Mouse (Mus musculus): ENCODE data around the gene Neurl1a. TPM values are rescaled to one million over a fixed set of nuclear protein-coding genes. Genes with fewer than 3 reads are reported as not detected.

The Neurl1a gene
- total RNA-seq, 2 experiments from 2014 or later: 180 to 194 TPM

GRCm38 (mm10) chr19:47204653-47205052, 26.0 kb downstream of the Neurl1a start:
- no peak for TF ChIP-seq CTCF (conservative IDR thresholded peaks at IDR 0.05)
- peak in 1 of 2 experiments; percentile 43 for DNase-seq (ENCODE audit: low spot score in 2 of 2)
- H3K4me3 ChIP-seq: no peak overlapping the region
- peak overlapping the region; percentile 72 for H3K27ac ChIP-seq

GRCm38 (mm10) chr19:47206126-47206525, 27.5 kb downstream of the Neurl1a start:
- no peak for TF ChIP-seq CTCF (conservative IDR thresholded peaks at IDR 0.05)

GRCm38 (mm10) chr19:47210432-47210831, 31.8 kb downstream of the Neurl1a start:
- H3K27ac ChIP-seq: no peak overlapping the region

More at GRCm38 (mm10) chr19:47206126-47206525, 27.5 kb downstream of the Neurl1a start:
- H3K27ac ChIP-seq: no peak overlapping the region
- no peak for DNase-seq (ENCODE audit: low spot score in 2 of 2)
- no peak overlapping the region for H3K4me3 ChIP-seq

DNA sequence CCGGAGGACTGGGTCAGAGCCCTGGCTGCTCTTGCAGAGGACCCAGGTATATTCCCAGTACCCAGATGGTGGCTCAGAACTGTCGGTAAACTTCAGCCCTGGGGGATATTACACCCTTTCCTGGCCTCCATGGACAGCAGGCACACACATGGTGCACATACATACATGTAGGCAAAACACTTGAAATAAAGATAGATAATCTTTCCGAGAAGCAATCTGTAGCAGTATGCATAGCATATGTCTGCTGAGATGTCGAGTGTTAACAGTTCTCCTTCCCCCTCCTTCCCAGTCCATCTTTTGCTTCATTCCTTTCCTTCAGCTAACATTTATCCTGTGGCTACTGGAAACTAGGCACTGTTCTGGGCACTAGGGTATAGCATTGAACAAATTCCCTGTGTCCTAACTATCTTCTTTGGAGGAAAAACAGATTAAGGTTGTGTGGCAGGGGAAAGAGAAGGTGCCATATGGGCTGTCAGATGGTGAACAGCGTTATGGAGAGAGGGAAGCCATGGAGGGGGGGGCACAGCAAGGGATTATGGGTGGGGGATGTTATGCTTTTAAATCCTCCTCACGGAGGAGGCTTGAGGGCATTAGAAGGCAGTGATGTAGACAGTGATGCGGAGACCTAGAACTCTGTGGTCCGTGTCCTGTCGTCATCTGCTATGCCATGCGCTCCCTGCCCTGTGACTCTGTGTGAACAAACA, 33.1 kb downstream of the Neurl1a start:
- H3K4me3 ChIP-seq: no peak overlapping the region; the same call in 1 of the 2 replicates
- peak overlapping the region; percentile 85 for H3K27ac ChIP-seq
- TF ChIP-seq CTCF (conservative IDR thresholded peaks at IDR 0.05): no peak
- peak; percentile 47 to 55 for DNase-seq (ENCODE audit: low spot score in 2 of 2)

More at GRCm38 (mm10) chr19:47210432-47210831, 31.8 kb downstream of the Neurl1a start:
- no peak for DNase-seq (ENCODE audit: low spot score in 2 of 2)
- no peak overlapping the region for H3K4me3 ChIP-seq
- no peak for TF ChIP-seq CTCF (conservative IDR thresholded peaks at IDR 0.05)

DNA sequence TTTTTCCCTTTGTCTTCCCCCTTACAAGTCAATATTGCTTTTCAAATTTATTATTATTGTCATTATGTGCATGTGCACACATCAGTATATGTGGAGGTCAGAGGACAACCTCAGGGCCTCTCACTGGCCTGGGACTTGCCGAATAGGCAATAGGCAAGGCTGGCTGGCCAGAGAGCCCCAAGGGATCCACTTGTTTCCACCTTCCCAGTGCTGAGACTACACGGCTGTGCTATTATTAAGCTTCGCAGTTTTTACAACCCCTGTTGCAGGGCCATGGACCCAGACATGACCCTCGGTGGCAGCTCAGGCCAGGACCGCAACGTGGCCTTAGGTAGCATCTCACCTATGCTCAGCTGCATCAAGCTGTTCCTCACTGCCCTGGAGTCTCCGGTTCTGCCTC, 33.8 kb downstream of the Neurl1a start:
- TF ChIP-seq CTCF (conservative IDR thresholded peaks at IDR 0.05): no peak
- H3K4me3 ChIP-seq: no peak overlapping the region; the same call in 1 of the 2 replicates
- peak overlapping the region; percentile 85 for H3K27ac ChIP-seq
- DNase-seq (ENCODE audit: low spot score in 2 of 2): no peak

DNA sequence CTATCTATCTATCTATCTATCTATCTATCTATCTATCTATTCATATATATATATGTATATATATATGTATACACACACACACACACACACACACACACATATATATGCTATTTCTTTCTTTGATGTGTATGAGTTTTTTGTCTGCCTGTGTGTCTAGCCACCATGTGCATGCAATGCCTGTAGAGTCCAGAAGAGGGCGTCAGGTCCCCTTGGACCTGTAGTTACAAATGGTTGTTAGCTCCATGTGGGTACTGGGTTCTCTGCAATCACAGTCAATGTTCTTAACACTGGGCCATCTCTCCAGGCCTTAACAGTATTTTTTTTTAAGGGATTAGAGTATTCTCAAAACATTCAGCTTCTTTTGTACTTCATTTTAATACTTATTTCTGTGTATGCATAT, 34.9 kb downstream of the Neurl1a start:
- no peak overlapping the region for H3K27ac ChIP-seq
- no peak for DNase-seq (ENCODE audit: low spot score in 2 of 2)
- no peak overlapping the region for H3K4me3 ChIP-seq
- TF ChIP-seq CTCF (conservative IDR thresholded peaks at IDR 0.05): peak; percentile 58

- no peak overlapping the region for H3K4me3 ChIP-seq
- H3K27ac ChIP-seq: no peak overlapping the region
- no peak for DNase-seq (ENCODE audit: low spot score in 2 of 2)
- no peak for TF ChIP-seq CTCF (conservative IDR thresholded peaks at IDR 0.05)
These were observed 38.1 kb downstream of the Neurl1a start for GRCm38 (mm10) chr19:47216766-47217165.

DNA sequence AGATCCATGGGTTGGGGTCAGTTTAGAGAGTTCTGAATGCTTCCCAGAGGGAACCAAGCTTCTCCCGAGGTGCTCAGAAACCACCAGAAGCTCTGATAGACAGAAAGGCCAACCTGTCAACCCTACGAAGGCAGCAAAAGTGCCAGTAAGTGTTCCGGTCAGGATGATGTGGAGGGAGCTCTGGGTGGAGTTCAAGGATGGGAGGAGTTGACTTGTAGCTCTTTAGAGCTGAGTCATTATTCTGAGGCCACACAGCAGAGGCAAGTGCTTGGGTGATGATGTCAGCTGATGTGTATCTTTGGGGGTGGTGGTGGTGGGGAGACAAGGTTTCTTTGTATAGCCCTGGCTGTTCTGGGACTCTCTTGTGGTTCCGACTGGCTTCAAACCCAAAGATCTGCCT, 41.0 kb downstream of the Neurl1a start:
- no peak overlapping the region for H3K27ac ChIP-seq
- no peak for TF ChIP-seq CTCF (conservative IDR thresholded peaks at IDR 0.05)

DNA sequence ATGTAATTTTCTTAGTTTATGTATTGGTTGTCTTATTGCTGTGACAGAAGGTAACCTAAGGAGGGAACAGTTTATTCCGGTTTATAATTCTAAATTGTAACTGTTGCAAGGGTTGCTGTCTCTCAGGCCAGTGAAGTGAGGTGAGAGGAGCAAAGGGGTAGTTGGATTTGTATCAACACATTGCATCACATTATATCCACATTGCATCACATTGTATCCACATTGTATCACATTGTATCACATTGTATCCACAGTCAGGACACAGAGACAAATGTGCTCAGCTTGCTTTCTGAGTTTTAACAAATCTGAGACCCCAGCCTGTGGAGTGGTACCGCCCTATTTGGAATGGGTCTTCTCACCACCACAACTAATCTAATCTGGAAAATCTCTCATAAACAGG, 41.6 kb downstream of the Neurl1a start:
- Histone ChIP-seq H3K4me3 (no peak overlapping the region), H3K27ac (no peak overlapping the region)
- TF ChIP-seq CTCF (conservative IDR thresholded peaks at IDR 0.05): no peak
- no peak for DNase-seq (ENCODE audit: low spot score in 2 of 2)

More for the DNA sequence above, 41.0 kb downstream of the Neurl1a start:
- no peak for DNase-seq (ENCODE audit: low spot score in 2 of 2)
- H3K4me3 ChIP-seq: no peak overlapping the region

GRCm38 (mm10) chr19:47221006-47221405, 42.4 kb downstream of the Neurl1a start:
- H3K4me3 ChIP-seq: no peak overlapping the region
- H3K27ac ChIP-seq: no peak overlapping the region; the same call in 1 of the 2 replicates
- TF ChIP-seq CTCF (conservative IDR thresholded peaks at IDR 0.05): no peak
- no peak for DNase-seq (ENCODE audit: low spot score in 2 of 2)

GRCm38 (mm10) chr19:47221500-47222153, 43.0 kb downstream of the Neurl1a start:
- DNase-seq (ENCODE audit: low spot score in 2 of 2): no peak
- Histone ChIP-seq H3K4me3 (no peak overlapping the region), H3K27ac (peak overlapping the region; percentile 91)
- TF ChIP-seq CTCF (conservative IDR thresholded peaks at IDR 0.05): no peak

DNA sequence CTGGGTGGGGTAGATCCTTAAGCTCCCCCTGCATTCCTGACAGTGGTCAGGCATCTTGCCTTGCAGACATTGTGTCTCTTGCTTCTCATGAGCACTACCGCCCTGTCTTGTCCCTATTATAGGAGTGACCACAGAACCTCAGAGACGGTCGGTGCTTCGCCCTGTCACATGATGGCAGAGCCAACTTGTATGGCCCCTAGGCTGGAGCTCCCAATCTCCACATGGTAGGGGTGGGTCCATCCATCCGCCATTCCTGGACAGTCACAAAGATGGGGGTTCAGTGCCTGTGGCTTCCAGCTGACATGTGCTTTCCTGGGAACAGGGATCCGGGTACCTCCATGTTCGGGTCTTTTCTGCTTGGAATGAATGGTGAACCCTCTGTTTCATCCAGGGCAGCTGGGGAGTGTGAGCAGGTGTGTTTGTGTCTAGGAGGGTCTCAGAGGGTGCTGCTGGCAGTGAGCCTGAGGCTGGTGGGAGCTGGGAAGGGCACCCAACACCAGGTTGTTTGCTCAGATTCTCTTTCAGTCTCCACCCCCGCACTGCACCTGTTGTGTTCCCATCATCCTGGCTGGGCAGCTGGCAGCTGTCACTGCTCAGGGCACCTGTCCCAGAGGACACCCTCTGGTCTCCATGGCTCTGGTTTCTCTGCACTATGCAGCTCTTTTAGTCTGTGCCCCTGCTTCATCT, 43.7 kb downstream of the Neurl1a start:
- TF ChIP-seq CTCF (conservative IDR thresholded peaks at IDR 0.05): no peak
- peak in 1 of 2 experiments; percentile 59 for DNase-seq (ENCODE audit: low spot score in 2 of 2)
- peak overlapping the region; percentile 91 for H3K27ac ChIP-seq
- no peak overlapping the region for H3K4me3 ChIP-seq
